ENCODE assay signal across 23 mouse cellular contexts in the genomic region with DNA sequence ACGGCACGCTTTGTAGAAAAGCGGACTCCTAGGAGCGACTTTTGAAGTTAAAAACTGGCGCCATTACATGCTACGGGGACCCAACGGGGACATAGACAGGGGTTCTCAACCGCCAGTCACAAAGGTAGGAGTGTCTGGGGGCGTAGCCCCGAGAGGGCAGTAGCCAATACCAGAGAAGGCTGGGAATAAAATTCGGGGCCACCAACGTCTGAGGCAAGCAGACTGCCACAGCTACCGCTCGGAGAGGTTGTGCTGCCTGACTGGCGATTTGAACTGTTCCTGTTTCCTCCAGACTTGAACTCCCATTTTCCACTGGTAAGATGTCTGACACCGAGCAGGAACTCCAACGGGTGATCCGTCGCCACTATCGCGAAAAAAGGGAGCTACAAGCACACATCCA. TPM values are rescaled to one million over a fixed set of nuclear protein-coding genes. Genes with fewer than 3 reads are reported as not detected.
"Had no signal": no experiment of that assay in that cellular context is flagged by ENCODE, and none has a peak within 500 bp of the region (broad histone marks: within the 10 kb centered on the region; RNA-seq: fewer than 3 reads in every experiment).

A gene (plus strand): TSS at position 321 of the 400 bp plus-strand sequence.

- H3K36me3 ChIP-seq: midbrain, embryonic 13.5 days; midbrain, embryonic 15.5 days; neural tube, embryonic 12.5 days; stomach, embryonic 15.5 days had no signal

- H3K27ac ChIP-seq: midbrain, embryonic 13.5 days; midbrain, embryonic 15.5 days; neural tube, embryonic 12.5 days; stomach, embryonic 15.5 days; stomach, postnatal 0 days had no signal

- H3K9me3 ChIP-seq: midbrain, embryonic 13.5 days; midbrain, embryonic 15.5 days; neural tube, embryonic 12.5 days; stomach, embryonic 15.5 days had no signal

- H3K27me3 ChIP-seq: neural tube, embryonic 12.5 days; stomach, embryonic 15.5 days had no signal

- ATAC-seq: midbrain, embryonic 13.5 days; midbrain, embryonic 15.5 days had no signal

- H3K4me1 ChIP-seq: megakaryocyte, embryonic 14.5 days; midbrain, embryonic 13.5 days; midbrain, embryonic 15.5 days; neural tube, embryonic 12.5 days; stomach, embryonic 15.5 days had no signal

- H3K4me2 ChIP-seq: lung, embryonic 14.5 days; midbrain, embryonic 11.5 days; midbrain, embryonic 13.5 days; midbrain, embryonic 15.5 days; neural tube, embryonic 12.5 days; stomach, embryonic 15.5 days had no signal

- H3K9ac ChIP-seq: lung, embryonic 14.5 days; midbrain, embryonic 13.5 days; midbrain, embryonic 15.5 days; neural tube, embryonic 12.5 days; stomach, embryonic 15.5 days had no signal

- H3K4me3 ChIP-seq: megakaryocyte, embryonic 14.5 days; midbrain, embryonic 13.5 days; midbrain, embryonic 15.5 days; neural tube, embryonic 12.5 days; stomach, embryonic 15.5 days had no signal

- DNase-seq: lung, adult 18-20 months; lung, embryonic 14.5 days; lung, postnatal 10 days; lung, postnatal 4 days; right cerebral cortex, postnatal 14 days; thymus, adult 18-20 months; thymus, postnatal 14 days; thymus, postnatal 36 days had no signal

RNA-seq across cellular contexts. Expression of the gene that starts here (rescaled TPM):
- total RNA-seq: midbrain, postnatal 0 days; monocyte, adult 5-6 weeks; neutrophil, adult 5-6 weeks had no signal
- polyA plus RNA-seq: liver, embryonic 16.5 days; lung, embryonic 14.5 days; lung, embryonic 16.5 days; midbrain, embryonic 11.5 days; midbrain, embryonic 13.5 days; midbrain, embryonic 15.5 days; midbrain, postnatal 0 days; neural tube, embryonic 12.5 days; neural tube, embryonic 14.5 days; spleen, adult 2 months; stomach, embryonic 15.5 days; stomach, postnatal 0 days; thymus, postnatal 0 days had no signal
